Mouse (Mus musculus) liver, embryonic 14.5 days (tissue): Measurements from ENCODE around the gene Tenm2. TPM values are rescaled to one million over a fixed set of nuclear protein-coding genes. Genes with fewer than 3 reads are reported as not detected.

Experiments
- ATAC-seq: fragments of 200-750 bp; cut with Nextera tagmentation; 2 replicates; pipeline ENCODE4 v1.8.0; 2017; ENCODE audit warnings: moderate number of reproducible peaks, mild to moderate bottlenecking, moderate library complexity; ENCODE audit not compliant: insufficient read depth
- DNase-seq, 3 experiments: peaks; one replicate each; pipeline ENCODE4 v3.0.0-alpha.2; 2012 to 2013; ENCODE audit warnings: low read depth in 3 of 3, low spot score in 3 of 3
- H3K27ac ChIP-seq: fragments of 300-500 bp; sonication (generic); 2 replicates; pipeline ENCODE4 v1.5.1; 2014; ENCODE audit warnings: moderate library complexity, mild to moderate bottlenecking, control low read depth, inconsistent platforms
- H3K27me3 ChIP-seq: fragments of 300-500 bp; sonication (generic); 2 replicates; pipeline ENCODE4 v1.6.1; 2014; ENCODE audit warnings: mild to moderate bottlenecking, low read length, moderate library complexity; ENCODE audit not compliant: control insufficient read depth, insufficient read depth
- H3K36me3 ChIP-seq: fragments of 300-500 bp; sonication (generic); replicated peaks from 2 replicates; pipeline ENCODE4 v1.6.1; 2014; ENCODE audit warnings: low read depth; ENCODE audit not compliant: control insufficient read depth, insufficient read depth
- H3K4me1 ChIP-seq, 2 experiments: fragments of 200-500 bp in 1 of 2; fragments of 300-500 bp in 1 of 2; sonication (generic) in 1 of 2; replicated peaks; 2 replicates each; pipeline ENCODE4 v1.6.1; 2012 to 2014; ENCODE audit warnings: antibody characterized with exemption in 1 of 2, inconsistent platforms in 1 of 2, low read length in 1 of 2; ENCODE audit not compliant: control insufficient read depth in 2 of 2, insufficient read depth in 2 of 2
- H3K4me2 ChIP-seq: fragments of 300-500 bp; sonication (generic); 2 replicates; pipeline ENCODE4 v1.6.1; 2014; ENCODE audit warnings: low read depth, mild to moderate bottlenecking, control low read depth, moderate library complexity
- H3K4me3 ChIP-seq, 2 experiments: fragments of 200-500 bp in 1 of 2; fragments of 300-500 bp in 1 of 2; sonication (generic) in 1 of 2; 2 replicates each; pipeline ENCODE4 v1.5.1; 2012 to 2014; ENCODE audit warnings: low read depth in 2 of 2, low read length in 2 of 2, mild to moderate bottlenecking in 2 of 2, control low read depth in 1 of 2, inconsistent platforms in 1 of 2, moderate library complexity in 1 of 2; ENCODE audit not compliant: insufficient read depth in 1 of 2
- H3K9ac ChIP-seq: fragments of 300-500 bp; sonication (generic); replicated peaks from 2 replicates; pipeline ENCODE4 v1.6.1; 2014; ENCODE audit warnings: mild to moderate bottlenecking, control low read depth, moderate library complexity
- H3K9me3 ChIP-seq: fragments of 300-500 bp; sonication (generic); 2 replicates; pipeline ENCODE4 v1.6.1; 2016; ENCODE audit warnings: low read length, mixed read lengths; ENCODE audit not compliant: control insufficient read depth
- CTCF ChIP-seq: IDR thresholded peaks from 2 replicates; pipeline ENCODE4 v1.5.1; 2016; ENCODE audit warnings: antibody characterized with exemption, low read depth, control low read depth
- EP300 ChIP-seq: IDR thresholded peaks from 2 replicates; pipeline ENCODE4 v1.6.1; 2016; ENCODE audit warnings: antibody characterized with exemption, low read depth
- WGBS: fragments of 180-500 bp; shearing (Covaris S2); extraction: QIAGEN DNeasy Blood & Tissue Kit; methylation state at CpG from one replicate; pipeline ENCODE4 v1.1.7; 2014; ENCODE audit not compliant: insufficient replicate concordance; 5-methylcytosine and 5-hydroxymethylcytosine counted together
- polyA plus RNA-seq, 2 experiments: library from polyadenylated mRNA; depleted of rRNA in 1 of 2; stranded (reverse) in 1 of 2; unstranded in 1 of 2; fragments of >200 nt; fragmentation: Nextera tagmentation in 1 of 2; extraction: Ambion mirVana in 1 of 2; gene quantifications; 2 replicates each; pipeline versions ENCODE4 v1.2.1 to v1.2.3; 2012 to 2014

Gene Tenm2
- polyA plus RNA-seq, 2 experiments: 0.06 TPM; not detected in 1

GRCm38 (mm10) chr11:36694810-36695209, 541.0 kb downstream of the Tenm2 start:
- TF ChIP-seq EP300 (no peak), CTCF (no peak)
- WGBS: 58% methylated on average over 8 of the region's 8 CpGs
- no peak overlapping the region for H3K4me3 ChIP-seq

GRCm38 (mm10) chr11:36692637-36693036, 543.1 kb downstream of the Tenm2 start:
- H3K9me3 ChIP-seq: no peaks in the 10 kb centered on the region
- WGBS: 43% methylated on average over 3 of the region's 3 CpGs
- no peak for ATAC-seq
- H3K4me1 ChIP-seq: no peaks in the 10 kb centered on the region
- no peaks in the 10 kb centered on the region for H3K36me3 ChIP-seq
- H3K9ac ChIP-seq: no peak overlapping the region
- no peak overlapping the region for H3K4me3 ChIP-seq
- no peak for DNase-seq
- TF ChIP-seq EP300 (no peak), CTCF (no peak)
- H3K27me3 ChIP-seq: no peaks in the 10 kb centered on the region
- no peak overlapping the region for H3K27ac ChIP-seq
- no peak overlapping the region for H3K4me2 ChIP-seq

More at GRCm38 (mm10) chr11:36694810-36695209, 541.0 kb downstream of the Tenm2 start:
- H3K9me3 ChIP-seq: no peaks in the 10 kb centered on the region
- no peak overlapping the region for H3K9ac ChIP-seq
- no peak overlapping the region for H3K27ac ChIP-seq
- ATAC-seq (no peak), DNase-seq (no peak)
- H3K4me2 ChIP-seq: no peak overlapping the region
- no peaks in the 10 kb centered on the region for H3K27me3 ChIP-seq
- no peaks in the 10 kb centered on the region for H3K4me1 ChIP-seq
- H3K36me3 ChIP-seq: no peaks in the 10 kb centered on the region

GRCm38 (mm10) chr11:36690826-36691225, 544.9 kb downstream of the Tenm2 start:
- H3K9ac ChIP-seq: no peak overlapping the region
- H3K9me3 ChIP-seq: no peaks in the 10 kb centered on the region
- 57% methylated on average over 6 of the region's 6 CpGs for WGBS
- no peaks in the 10 kb centered on the region for H3K27me3 ChIP-seq
- no peak for TF ChIP-seq CTCF
- H3K4me1 ChIP-seq: no peaks in the 10 kb centered on the region
- H3K4me3 ChIP-seq: no peak overlapping the region
- no peak overlapping the region for H3K27ac ChIP-seq
- DNase-seq (no peak), ATAC-seq (no peak)
- H3K36me3 ChIP-seq: no peaks in the 10 kb centered on the region
- no peak overlapping the region for H3K4me2 ChIP-seq

GRCm38 (mm10) chr11:36686253-36686652, 549.5 kb downstream of the Tenm2 start:
- Histone ChIP-seq H3K36me3 (no peaks in the 10 kb centered on the region), H3K27me3 (no peaks in the 10 kb centered on the region), H3K9me3 (no peaks in the 10 kb centered on the region), H3K4me3 (no peak overlapping the region), H3K4me1 (no peaks in the 10 kb centered on the region), H3K27ac (no peak overlapping the region), H3K9ac (no peak overlapping the region), H3K4me2 (no peak overlapping the region)
- ATAC-seq: no peak
- 58% methylated on average over 6 of the region's 6 CpGs for WGBS
- no peak for DNase-seq
- TF ChIP-seq CTCF (no peak), EP300 (no peak)

- Histone ChIP-seq H3K36me3 (no peaks in the 10 kb centered on the region), H3K27me3 (no peaks in the 10 kb centered on the region), H3K4me2 (no peak overlapping the region), H3K4me1 (no peaks in the 10 kb centered on the region), H3K9ac (no peak overlapping the region), H3K27ac (no peak overlapping the region), H3K4me3 (no peak overlapping the region), H3K9me3 (no peaks in the 10 kb centered on the region)
- ATAC-seq (no peak), DNase-seq (no peak)
- 50% methylated on average over 2 of the region's 2 CpGs for WGBS
- TF ChIP-seq CTCF (no peak), EP300 (no peak)
These were observed 556.4 kb downstream of the Tenm2 start for GRCm38 (mm10) chr11:36679361-36679760.
